Mouse (Mus musculus): Measurements from ENCODE around the gene Vps50.
"Not testable (repeated sequence)": the region's sequence is repeated elsewhere in the genome, so short reads cannot be mapped to it uniquely, and the experiment has no call there.

Gene Vps50

GRCm38 (mm10) chr6:3536048-3536447, 37.9 kb downstream of the Vps50 start:
- no peak for DNase-seq (ENCODE audit: low read depth, low spot score)

- no peak for DNase-seq (ENCODE audit: low read depth, low spot score)
These were observed 41.3 kb downstream of the Vps50 start for GRCm38 (mm10) chr6:3539470-3539869.

- DNase-seq (ENCODE audit: low read depth, low spot score): no peak
These were observed 45.7 kb downstream of the Vps50 start for GRCm38 (mm10) chr6:3543862-3544261.

- DNase-seq (ENCODE audit: low read depth, low spot score): no peak
These were observed 46.8 kb downstream of the Vps50 start for GRCm38 (mm10) chr6:3544970-3545369.

GRCm38 (mm10) chr6:3548959-3549358, 50.8 kb downstream of the Vps50 start:
- no peak for DNase-seq (ENCODE audit: low read depth, low spot score)

- no peak for DNase-seq (ENCODE audit: low read depth, low spot score)
These were observed 51.8 kb downstream of the Vps50 start for GRCm38 (mm10) chr6:3549992-3550391.

GRCm38 (mm10) chr6:3552681-3553080, 54.5 kb downstream of the Vps50 start:
- not testable (repeated sequence) for DNase-seq (ENCODE audit: low read depth, low spot score)

GRCm38 (mm10) chr6:3557177-3557576, 59.0 kb downstream of the Vps50 start:
- no peak for DNase-seq (ENCODE audit: low read depth, low spot score)

- DNase-seq (ENCODE audit: low read depth, low spot score): no peak
These were observed 61.8 kb downstream of the Vps50 start for GRCm38 (mm10) chr6:3560009-3560408.

GRCm38 (mm10) chr6:3562301-3562700, 64.1 kb downstream of the Vps50 start:
- no peak for DNase-seq (ENCODE audit: low read depth, low spot score)

- DNase-seq (ENCODE audit: low read depth, low spot score): not testable (repeated sequence)
These were observed 65.9 kb downstream of the Vps50 start for GRCm38 (mm10) chr6:3564118-3564517.

GRCm38 (mm10) chr6:3565005-3565404, 66.8 kb downstream of the Vps50 start:
- no peak for DNase-seq (ENCODE audit: low read depth, low spot score)

- DNase-seq (ENCODE audit: low read depth, low spot score): no peak
These were observed 67.5 kb downstream of the Vps50 start for GRCm38 (mm10) chr6:3565667-3566066.

GRCm38 (mm10) chr6:3567071-3567610, 69.0 kb downstream of the Vps50 start:
- no peak for DNase-seq (ENCODE audit: low read depth, low spot score)

GRCm38 (mm10) chr6:3572221-3572815, 74.1 kb downstream of the Vps50 start:
- no peak for DNase-seq (ENCODE audit: low read depth, low spot score)

- DNase-seq (ENCODE audit: low read depth, low spot score): no peak
These were observed 75.6 kb downstream of the Vps50 start for GRCm38 (mm10) chr6:3573787-3574186.

- DNase-seq (ENCODE audit: low read depth, low spot score): no peak
These were observed 87.2 kb downstream of the Vps50 start for GRCm38 (mm10) chr6:3585402-3585801.

GRCm38 (mm10) chr6:3590289-3590904, 92.2 kb downstream of the Vps50 start:
- DNase-seq (ENCODE audit: low read depth, low spot score): no peak

GRCm38 (mm10) chr6:3594246-3594645, 96.1 kb downstream of the Vps50 start:
- DNase-seq (ENCODE audit: low read depth, low spot score): no peak

GRCm38 (mm10) chr6:3612827-3613226, 114.6 kb downstream of the Vps50 start:
- no peak for DNase-seq (ENCODE audit: low read depth, low spot score)

- peak; percentile 24 for DNase-seq (ENCODE audit: low read depth, low spot score)
These were observed 122.5 kb downstream of the Vps50 start for GRCm38 (mm10) chr6:3620428-3621387.

Data from skeletal muscle tissue, adult 2 months (tissue).